Mouse (Mus musculus): ENCODE results near the gene Rtn1. TPM values are rescaled to one million over a fixed set of nuclear protein-coding genes. Genes with fewer than 3 reads are reported as not detected.

The Rtn1 gene
- total RNA-seq, 1 experiment from 2014 or later, result 0.47 TPM

- no peak for ATAC-seq (ENCODE audit: extremely low read depth, insufficient number of reproducible peaks, low FRiP score, poor library complexity, severe bottlenecking)
These were observed 20.7 kb downstream of the Rtn1 start for GRCm38 (mm10) chr12:72388135-72388534.

- no peak for ATAC-seq (ENCODE audit: extremely low read depth, insufficient number of reproducible peaks, low FRiP score, poor library complexity, severe bottlenecking)
These were observed 32.5 kb downstream of the Rtn1 start for GRCm38 (mm10) chr12:72376309-72376708.

GRCm38 (mm10) chr12:72374823-72375225, 34.0 kb downstream of the Rtn1 start:
- ATAC-seq (ENCODE audit: extremely low read depth, insufficient number of reproducible peaks, low FRiP score, poor library complexity, severe bottlenecking), result no peak

GRCm38 (mm10) chr12:72373916-72374615, 34.8 kb downstream of the Rtn1 start:
- ATAC-seq (ENCODE audit: extremely low read depth, insufficient number of reproducible peaks, low FRiP score, poor library complexity, severe bottlenecking), result no peak

- no peak for ATAC-seq (ENCODE audit: extremely low read depth, insufficient number of reproducible peaks, low FRiP score, poor library complexity, severe bottlenecking)
These were observed 38.8 kb downstream of the Rtn1 start for GRCm38 (mm10) chr12:72370081-72370480.

GRCm38 (mm10) chr12:72366763-72367162, 42.1 kb downstream of the Rtn1 start:
- no peak for ATAC-seq (ENCODE audit: extremely low read depth, insufficient number of reproducible peaks, low FRiP score, poor library complexity, severe bottlenecking)

- ATAC-seq (ENCODE audit: extremely low read depth, insufficient number of reproducible peaks, low FRiP score, poor library complexity, severe bottlenecking), result no peak
These were observed 42.8 kb downstream of the Rtn1 start for GRCm38 (mm10) chr12:72366104-72366437.

- no peak for ATAC-seq (ENCODE audit: extremely low read depth, insufficient number of reproducible peaks, low FRiP score, poor library complexity, severe bottlenecking)
These were observed 43.4 kb downstream of the Rtn1 start for GRCm38 (mm10) chr12:72365231-72366103.

- ATAC-seq (ENCODE audit: extremely low read depth, insufficient number of reproducible peaks, low FRiP score, poor library complexity, severe bottlenecking), result no peak
These were observed 44.3 kb downstream of the Rtn1 start for GRCm38 (mm10) chr12:72364543-72364942.

- ATAC-seq (ENCODE audit: extremely low read depth, insufficient number of reproducible peaks, low FRiP score, poor library complexity, severe bottlenecking), result peak; percentile 96
These were observed 47.0 kb downstream of the Rtn1 start for GRCm38 (mm10) chr12:72361701-72362354.

GRCm38 (mm10) chr12:72360926-72361615, 47.8 kb downstream of the Rtn1 start:
- ATAC-seq (ENCODE audit: extremely low read depth, insufficient number of reproducible peaks, low FRiP score, poor library complexity, severe bottlenecking), result no peak

GRCm38 (mm10) chr12:72359903-72360302, 49.0 kb downstream of the Rtn1 start:
- ATAC-seq (ENCODE audit: extremely low read depth, insufficient number of reproducible peaks, low FRiP score, poor library complexity, severe bottlenecking), result no peak

GRCm38 (mm10) chr12:72357667-72358420, 51.0 kb downstream of the Rtn1 start:
- ATAC-seq (ENCODE audit: extremely low read depth, insufficient number of reproducible peaks, low FRiP score, poor library complexity, severe bottlenecking), result no peak

GRCm38 (mm10) chr12:72354241-72354640, 54.6 kb downstream of the Rtn1 start:
- ATAC-seq (ENCODE audit: extremely low read depth, insufficient number of reproducible peaks, low FRiP score, poor library complexity, severe bottlenecking), result no peak

GRCm38 (mm10) chr12:72353506-72353905, 55.3 kb downstream of the Rtn1 start:
- ATAC-seq (ENCODE audit: extremely low read depth, insufficient number of reproducible peaks, low FRiP score, poor library complexity, severe bottlenecking), result no peak

GRCm38 (mm10) chr12:72348508-72348907, 60.3 kb downstream of the Rtn1 start:
- no peak for ATAC-seq (ENCODE audit: extremely low read depth, insufficient number of reproducible peaks, low FRiP score, poor library complexity, severe bottlenecking)

- ATAC-seq (ENCODE audit: extremely low read depth, insufficient number of reproducible peaks, low FRiP score, poor library complexity, severe bottlenecking), result no peak
These were observed 61.7 kb downstream of the Rtn1 start for GRCm38 (mm10) chr12:72347184-72347583.

- no peak for ATAC-seq (ENCODE audit: extremely low read depth, insufficient number of reproducible peaks, low FRiP score, poor library complexity, severe bottlenecking)
These were observed 65.2 kb downstream of the Rtn1 start for GRCm38 (mm10) chr12:72343639-72344038.

GRCm38 (mm10) chr12:72336009-72336408, 72.8 kb downstream of the Rtn1 start:
- no peak for ATAC-seq (ENCODE audit: extremely low read depth, insufficient number of reproducible peaks, low FRiP score, poor library complexity, severe bottlenecking)

Data from neutrophil, adult 5-6 weeks (primary cell).